Mouse (Mus musculus) liver, adult 2 months (tissue): ENCODE data around the gene Zap70. TPM values are rescaled to one million over a fixed set of nuclear protein-coding genes. Genes with fewer than 3 reads are reported as not detected.

Experiments
- DNase-seq: peaks from one replicate; pipeline ENCODE4 v3.0.0-alpha.2; 2011; ENCODE audit warnings: low read depth, low spot score; ENCODE audit errors: extremely low read depth
- H3K27ac ChIP-seq: fragments of 200-500 bp; replicated peaks from 2 replicates; pipeline ENCODE4 v1.5.1; 2012; ENCODE audit warnings: low read depth, mild to moderate bottlenecking, control low read depth, inconsistent platforms, low read length; ENCODE audit not compliant: insufficient read depth
- H3K27me3 ChIP-seq: fragments of 200-500 bp; 2 replicates; pipeline ENCODE4 v1.6.1; 2012; ENCODE audit warnings: mild to moderate bottlenecking, moderate library complexity, low read length, inconsistent platforms; ENCODE audit not compliant: control insufficient read depth, insufficient read depth
- H3K36me3 ChIP-seq: fragments of 200-500 bp; 2 replicates; pipeline ENCODE4 v1.6.1; 2012; ENCODE audit warnings: low read length, inconsistent platforms; ENCODE audit not compliant: control insufficient read depth, insufficient read depth
- H3K4me1 ChIP-seq: fragments of 200-500 bp; 2 replicates; pipeline ENCODE4 v1.6.1; 2011; ENCODE audit warnings: low read length; ENCODE audit not compliant: control insufficient read depth, insufficient read depth
- H3K4me3 ChIP-seq: fragments of 200-500 bp; 2 replicates; pipeline ENCODE4 v1.5.1; 2011; ENCODE audit warnings: low read depth, mild to moderate bottlenecking, control low read depth, low read length, moderate library complexity; ENCODE audit not compliant: insufficient read depth
- H3K79me2 ChIP-seq: fragments of 200-500 bp; 2 replicates; pipeline ENCODE4 v1.6.1; 2012; ENCODE audit warnings: inconsistent platforms, mild to moderate bottlenecking, low read length, moderate library complexity; ENCODE audit not compliant: control insufficient read depth, insufficient read depth
- H3K9ac ChIP-seq: fragments of 200-500 bp; 2 replicates; pipeline ENCODE4 v1.6.1; 2012; ENCODE audit warnings: low read depth, mild to moderate bottlenecking, control low read depth, inconsistent platforms, low read length
- CTCF ChIP-seq: fragments of 200-500 bp; IDR thresholded peaks from 2 replicates; pipeline ENCODE4 v1.5.1; 2011; ENCODE audit warnings: low read depth, low read length, control low read depth
- POLR2A ChIP-seq: fragments of 200-500 bp; IDR thresholded peaks from 2 replicates; pipeline ENCODE4 v1.6.1; 2011; ENCODE audit warnings: low read length, control low read depth; ENCODE audit not compliant: insufficient read depth; ENCODE audit errors: extremely low read depth
- WGBS: fragments of 180-500 bp; shearing (Covaris S2); methylation state at CpG from one replicate; pipeline ENCODE4 v1.1.7; 2018; 5-methylcytosine and 5-hydroxymethylcytosine counted together
- polyA plus RNA-seq: library from polyadenylated mRNA; depleted of rRNA; stranded (reverse); fragments of >200 nt; gene quantifications from 2 replicates; pipeline ENCODE4 v1.2.3, GENCODE M21; 2012
- total RNA-seq: library from RNA; depleted of rRNA; stranded (reverse); fragments of >200 nt; gene quantifications from 2 replicates; pipeline ENCODE4 v1.2.3, GENCODE M21; 2014

Gene Zap70
- total and polyA plus RNA-seq, 2 experiments, result 15.2 to 18.1 TPM

DNA sequence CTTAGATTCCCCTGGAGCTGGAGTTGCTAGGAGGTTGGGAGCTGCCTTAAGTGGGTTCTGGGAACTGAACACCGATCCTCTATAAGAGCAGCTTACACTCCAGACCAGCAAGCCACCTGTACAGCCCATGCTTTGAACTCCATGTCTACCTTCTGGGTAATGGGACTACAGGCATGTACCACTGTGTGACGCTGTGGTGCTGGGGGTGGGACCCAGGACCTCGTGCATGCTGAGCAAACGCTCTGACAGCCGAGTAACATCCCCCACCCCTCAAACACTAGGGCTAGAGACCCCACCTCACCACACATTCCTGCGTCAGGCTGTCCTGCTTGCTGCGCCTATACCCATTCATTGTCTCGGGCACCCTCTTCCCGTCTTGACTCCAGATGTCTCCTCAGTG is 3.0 kb upstream of the Zap70 start:
- no peak for TF ChIP-seq CTCF
- no peak for TF ChIP-seq POLR2A
- no peak overlapping the region for H3K27ac ChIP-seq
- H3K36me3 ChIP-seq, result no peaks in the 10 kb centered on the region
- H3K4me3 ChIP-seq, result no peak overlapping the region
- no peak for DNase-seq
- H3K4me1 ChIP-seq, result no peaks in the 10 kb centered on the region
- H3K79me2 ChIP-seq, result no peaks in the 10 kb centered on the region
- no peak overlapping the region for H3K9ac ChIP-seq
- WGBS, result 89% methylated on average over 9 of the region's 9 CpGs
- H3K27me3 ChIP-seq, result no peaks in the 10 kb centered on the region

DNA sequence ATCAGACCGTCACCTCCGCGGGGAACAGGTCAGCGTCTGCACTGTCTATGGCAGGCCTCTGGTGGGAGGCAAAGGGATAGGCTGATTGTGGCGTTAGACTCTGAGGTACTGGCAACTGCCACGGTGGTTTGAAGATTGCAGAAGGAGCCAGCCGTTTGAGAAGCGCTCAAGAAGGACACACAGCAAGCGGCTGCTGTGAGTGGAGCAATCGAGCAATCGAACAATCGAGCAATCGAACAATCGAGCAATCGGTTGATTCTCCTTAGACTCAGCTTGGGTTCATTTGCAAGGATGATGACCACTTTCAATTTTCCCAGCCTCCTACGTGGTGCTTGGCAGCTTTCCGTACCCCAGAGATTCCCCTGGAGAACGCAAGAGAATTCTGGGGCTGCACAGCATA is 2.5 kb upstream of the Zap70 start:
- Histone ChIP-seq H3K4me1 (no peaks in the 10 kb centered on the region), H3K4me3 (no peak overlapping the region), H3K9ac (no peak overlapping the region), H3K27me3 (no peaks in the 10 kb centered on the region), H3K36me3 (no peaks in the 10 kb centered on the region), H3K27ac (no peak overlapping the region), H3K79me2 (no peaks in the 10 kb centered on the region)
- TF ChIP-seq POLR2A (no peak), CTCF (no peak)
- DNase-seq, result no peak
- 92% methylated on average over 18 of the region's 18 CpGs for WGBS

DNA sequence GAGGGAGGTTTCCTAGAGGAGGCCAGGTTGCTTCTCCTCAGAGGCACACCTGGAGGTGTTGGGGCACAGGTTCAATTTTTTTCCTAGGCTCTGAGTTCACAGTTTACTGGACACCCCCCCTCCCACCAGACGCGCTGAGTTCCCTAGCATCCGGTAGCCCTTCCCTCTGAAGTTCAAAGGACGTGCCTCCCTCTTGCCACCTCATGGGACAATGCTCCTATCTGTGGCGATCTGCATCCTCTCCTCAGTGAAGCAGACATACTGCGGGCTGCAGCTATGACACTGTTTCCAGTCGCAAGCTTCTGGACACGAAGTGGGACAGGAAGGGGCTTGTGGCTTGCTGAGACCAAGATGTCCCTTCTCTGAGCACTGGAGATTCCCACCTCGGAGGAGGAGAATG is 1.2 kb upstream of the Zap70 start:
- Histone ChIP-seq H3K36me3 (no peaks in the 10 kb centered on the region), H3K4me3 (no peak overlapping the region), H3K27me3 (no peaks in the 10 kb centered on the region), H3K9ac (no peak overlapping the region), H3K4me1 (no peaks in the 10 kb centered on the region), H3K79me2 (no peaks in the 10 kb centered on the region), H3K27ac (no peak overlapping the region)
- DNase-seq, result no peak
- 88% methylated on average over 9 of the region's 9 CpGs for WGBS
- TF ChIP-seq CTCF (no peak), POLR2A (no peak)

DNA sequence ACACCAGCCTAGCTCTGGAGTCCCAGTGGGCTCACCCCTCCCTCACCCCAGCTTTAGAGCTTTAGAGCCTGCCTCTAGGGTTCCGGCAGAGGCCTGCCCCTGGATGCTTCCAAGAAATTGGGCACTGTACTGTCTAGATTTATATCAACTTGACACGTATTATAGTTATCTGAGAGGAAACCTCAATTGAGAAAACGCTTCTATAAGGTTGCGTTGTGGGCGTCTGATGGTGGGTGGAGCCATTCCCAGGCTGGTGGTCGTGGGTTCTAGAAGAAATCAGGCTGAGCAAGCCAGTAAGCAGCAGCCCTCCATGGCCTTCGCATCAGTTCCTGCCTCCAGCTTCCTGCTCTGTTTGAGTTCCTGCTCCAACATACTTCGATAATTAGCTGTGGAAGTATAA is 537 bp upstream of the Zap70 start:
- Histone ChIP-seq H3K27me3 (no peaks in the 10 kb centered on the region), H3K9ac (no peak overlapping the region), H3K4me1 (no peaks in the 10 kb centered on the region), H3K4me3 (no peak overlapping the region), H3K36me3 (no peaks in the 10 kb centered on the region), H3K79me2 (no peaks in the 10 kb centered on the region), H3K27ac (no peak overlapping the region)
- TF ChIP-seq CTCF (no peak), POLR2A (no peak)
- DNase-seq, result no peak
- WGBS, result 87% methylated on average over 8 of the region's 8 CpGs

DNA sequence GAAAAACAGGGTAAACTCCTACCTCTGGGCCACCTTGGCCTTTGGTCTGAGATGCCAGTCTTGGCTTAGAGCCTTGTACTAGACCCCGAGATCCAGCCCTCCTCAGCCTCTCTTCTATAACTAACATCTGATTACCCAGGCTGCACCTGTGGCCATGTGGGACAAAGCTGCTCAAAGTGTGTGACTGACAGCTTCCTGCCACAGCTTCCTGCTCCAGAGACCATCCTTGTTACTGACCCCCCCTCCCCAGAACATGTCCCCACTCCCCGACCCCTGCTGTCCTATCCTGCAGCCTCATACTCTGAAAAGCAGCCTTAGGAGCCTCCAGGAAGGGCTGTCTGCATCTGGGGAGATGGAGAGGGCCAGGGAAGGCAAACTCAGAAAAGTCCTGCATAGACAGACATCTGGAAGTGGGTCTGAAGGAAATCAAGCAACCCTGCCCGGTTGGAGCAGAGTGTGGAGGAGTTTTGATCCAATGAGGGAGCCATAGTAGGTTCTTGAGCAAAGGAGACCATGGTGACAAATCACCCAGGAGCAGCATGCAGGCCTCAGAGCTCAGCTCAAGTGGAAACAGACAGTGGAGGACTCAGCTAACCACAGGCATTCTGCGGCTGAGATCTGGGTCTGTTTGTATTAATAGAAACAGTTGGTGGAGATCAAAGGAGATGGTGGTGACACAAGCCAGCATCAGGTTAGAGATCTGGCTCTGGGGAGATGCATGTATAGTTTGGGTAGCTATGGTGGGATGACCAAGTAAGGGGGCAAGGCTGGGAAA is 5.0 kb downstream of the Zap70 start:
- DNase-seq, result no peak
- Histone ChIP-seq H3K4me1 (no peaks in the 10 kb centered on the region), H3K36me3 (no peaks in the 10 kb centered on the region), H3K4me3 (no peak overlapping the region), H3K9ac (no peak overlapping the region), H3K27ac (no peak overlapping the region), H3K79me2 (no peaks in the 10 kb centered on the region), H3K27me3 (peaks cover 4% of the 10 kb centered on the region; the same call in 1 of the 2 replicates)
- 59% methylated on average over 4 of the region's 4 CpGs for WGBS
- TF ChIP-seq CTCF, result no peak
- no peak for TF ChIP-seq POLR2A

DNA sequence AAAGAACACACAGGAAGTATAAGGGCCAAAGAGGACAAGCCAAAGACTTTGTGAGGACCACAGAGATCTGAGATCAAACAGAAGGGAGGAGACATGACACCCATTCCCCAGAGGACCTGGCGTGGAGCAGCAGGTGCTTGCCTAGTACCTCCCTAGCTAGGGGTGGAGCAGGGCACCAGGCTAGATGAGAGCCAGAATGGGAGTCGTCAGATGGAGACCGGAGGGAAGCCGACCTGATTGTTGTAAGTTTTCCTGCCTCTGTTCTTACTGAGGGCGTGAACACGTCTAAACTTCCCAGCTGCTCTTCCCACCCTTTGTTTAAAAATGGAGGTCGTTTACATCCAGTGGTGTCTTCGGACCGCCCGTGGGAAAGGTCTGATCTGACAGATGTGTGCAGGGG is 5.7 kb downstream of the Zap70 start:
- Histone ChIP-seq H3K9ac (no peak overlapping the region), H3K79me2 (no peaks in the 10 kb centered on the region), H3K27me3 (peaks cover 7% of the 10 kb centered on the region; the same call in 1 of the 2 replicates), H3K27ac (no peak overlapping the region), H3K4me1 (no peaks in the 10 kb centered on the region), H3K4me3 (no peak overlapping the region), H3K36me3 (no peaks in the 10 kb centered on the region)
- 45% methylated on average over 10 of the region's 10 CpGs for WGBS
- TF ChIP-seq POLR2A, result no peak
- no peak for TF ChIP-seq CTCF
- DNase-seq, result no peak
